Mouse (Mus musculus) layer of hippocampus, adult 2 months (tissue): ENCODE measurements around the gene Ccdc141. TPM values are rescaled to one million over a fixed set of nuclear protein-coding genes. Genes with fewer than 3 reads are reported as not detected.
A peak's percentile ranks its signal among the peaks of the same experiment; 100 is the strongest.

Source experiments
- DNase-seq, 2 experiments: peaks; one replicate each; pipeline ENCODE4 v3.0.0; 2022; ENCODE audit warnings: low spot score in 2 of 2
- H3K27ac ChIP-seq: fragments of 200-600 bp; 2 replicates; pipeline ENCODE4 v1.8.1; 2022
- H3K4me3 ChIP-seq: fragments of 200-600 bp; 2 replicates; pipeline ENCODE4 v1.8.1; 2022; ENCODE audit warnings: mild to moderate bottlenecking
- CTCF ChIP-seq: fragments of 200-600 bp; conservative IDR thresholded peaks from 2 replicates; pipeline ENCODE4 v1.8.1; 2022; ENCODE audit warnings: antibody characterized with exemption, mild to moderate bottlenecking, moderate library complexity
- long read RNA-seq, 2 experiments: library from polyadenylated mRNA; stranded (forward); transcript quantifications; one replicate each; pipeline ENCODE4 v2.0.0; 2021; ENCODE audit warnings: borderline mapping rate in 2 of 2
- total RNA-seq, 2 experiments: library from RNA; stranded (reverse); gene quantifications; 2 replicates each; pipeline ENCODE4 v1.2.3; 2021

The Ccdc141 gene
- total RNA-seq, result 10 to 100 TPM; 17.1 to 27.7 TPM
- long read RNA-seq, experiment 1, full-length matches to known transcripts, result 1 of 4 reads
- long read RNA-seq, experiment 1, partial matches to known transcripts, result 2 of 4 reads
- long read RNA-seq, experiment 1, other reads (novel, unspliced or antisense), result 1 of 4 reads
- long read RNA-seq, experiment 2, full-length matches to known transcripts, result 2 of 6 reads
- long read RNA-seq, experiment 2, partial matches to known transcripts, result 1 of 6 reads
- long read RNA-seq, experiment 2, other reads (novel, unspliced or antisense), result 3 of 6 reads

- H3K27ac ChIP-seq, result peak within 1 kb of the TSS; percentile 90
- no peak for DNase-seq
- TF ChIP-seq CTCF, result no peak
- peak within 1 kb of the TSS; percentile 51 for H3K4me3 ChIP-seq
Observed at GRCm38 (mm10) chr2:77170633-77171105, at the start of gene Ccdc141. Gene Ccdc141, minus strand, starts transcription at chr2:77170636.

GRCm38 (mm10) chr2:77212885-77213284, 42.4 kb upstream of the Ccdc141 start:
- DNase-seq, result no peak

GRCm38 (mm10) chr2:77206951-77207350, 36.5 kb upstream of the Ccdc141 start:
- no peak for TF ChIP-seq CTCF

More at GRCm38 (mm10) chr2:77212885-77213284, 42.4 kb upstream of the Ccdc141 start:
- H3K27ac ChIP-seq, result no peak overlapping the region
- TF ChIP-seq CTCF, result no peak
- H3K4me3 ChIP-seq, result no peak overlapping the region

DNA sequence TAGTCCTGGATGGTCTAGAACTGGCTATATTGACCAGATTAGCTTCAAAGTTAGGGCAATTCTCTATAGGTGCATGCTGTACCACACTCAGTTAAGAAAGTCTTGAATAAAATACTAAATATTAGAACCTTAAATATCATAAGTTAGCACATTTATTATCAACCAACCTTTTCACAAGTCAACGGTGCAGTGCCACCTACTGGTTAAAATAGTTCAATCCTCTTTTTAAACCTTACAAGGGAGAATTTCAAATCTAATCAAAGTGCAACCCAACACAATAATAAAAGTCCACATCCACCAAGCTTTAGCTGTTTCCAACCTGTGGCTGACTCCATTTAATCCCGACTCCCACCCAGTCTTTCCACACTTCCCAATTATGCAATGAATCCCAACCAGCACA, 33.5 kb upstream of the Ccdc141 start:
- H3K4me3 ChIP-seq, result no peak overlapping the region
- no peak overlapping the region for H3K27ac ChIP-seq
- no peak for DNase-seq
- TF ChIP-seq CTCF, result peak; percentile 82

More at GRCm38 (mm10) chr2:77206951-77207350, 36.5 kb upstream of the Ccdc141 start:
- Histone ChIP-seq H3K27ac (no peak overlapping the region), H3K4me3 (no peak overlapping the region)
- no peak for DNase-seq

GRCm38 (mm10) chr2:77201900-77202299, 31.5 kb upstream of the Ccdc141 start:
- Histone ChIP-seq H3K4me3 (no peak overlapping the region), H3K27ac (no peak overlapping the region)
- TF ChIP-seq CTCF, result no peak
- DNase-seq, result no peak

GRCm38 (mm10) chr2:77200958-77201614, 30.6 kb upstream of the Ccdc141 start:
- Histone ChIP-seq H3K27ac (no peak overlapping the region), H3K4me3 (no peak overlapping the region)
- TF ChIP-seq CTCF, result no peak
- DNase-seq, result no peak

DNA sequence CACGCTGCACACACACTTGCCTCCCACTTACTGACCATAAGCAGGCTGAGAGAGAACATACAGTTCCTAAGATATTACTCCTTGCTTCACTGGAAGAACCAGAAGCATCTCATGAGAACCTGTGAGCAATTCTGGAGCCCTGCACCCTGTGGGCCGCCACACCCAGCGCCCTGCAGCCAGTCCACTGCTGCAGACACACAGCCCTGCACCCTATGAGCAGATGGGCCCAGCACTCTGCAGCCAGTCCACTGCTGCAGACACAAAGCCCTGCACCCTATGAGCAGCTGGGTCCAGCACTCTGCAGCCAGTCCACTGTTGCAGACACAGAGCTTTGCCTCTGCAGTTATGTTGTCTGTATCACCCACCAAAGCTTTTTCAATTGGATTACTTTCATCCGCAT, 29.9 kb upstream of the Ccdc141 start:
- no peak for TF ChIP-seq CTCF
- Histone ChIP-seq H3K4me3 (no peak overlapping the region), H3K27ac (no peak overlapping the region)
- no peak for DNase-seq

GRCm38 (mm10) chr2:77198246-77198645, 27.8 kb upstream of the Ccdc141 start:
- Histone ChIP-seq H3K4me3 (no peak overlapping the region), H3K27ac (no peak overlapping the region)
- no peak for TF ChIP-seq CTCF
- DNase-seq, result no peak

GRCm38 (mm10) chr2:77196819-77197218, 26.4 kb upstream of the Ccdc141 start:
- Histone ChIP-seq H3K27ac (no peak overlapping the region), H3K4me3 (no peak overlapping the region)
- DNase-seq, result no peak
- TF ChIP-seq CTCF, result no peak

GRCm38 (mm10) chr2:77195056-77195455, 24.6 kb upstream of the Ccdc141 start:
- TF ChIP-seq CTCF, result no peak
- no peak for DNase-seq
- H3K27ac ChIP-seq, result no peak overlapping the region
- H3K4me3 ChIP-seq, result no peak overlapping the region

DNA sequence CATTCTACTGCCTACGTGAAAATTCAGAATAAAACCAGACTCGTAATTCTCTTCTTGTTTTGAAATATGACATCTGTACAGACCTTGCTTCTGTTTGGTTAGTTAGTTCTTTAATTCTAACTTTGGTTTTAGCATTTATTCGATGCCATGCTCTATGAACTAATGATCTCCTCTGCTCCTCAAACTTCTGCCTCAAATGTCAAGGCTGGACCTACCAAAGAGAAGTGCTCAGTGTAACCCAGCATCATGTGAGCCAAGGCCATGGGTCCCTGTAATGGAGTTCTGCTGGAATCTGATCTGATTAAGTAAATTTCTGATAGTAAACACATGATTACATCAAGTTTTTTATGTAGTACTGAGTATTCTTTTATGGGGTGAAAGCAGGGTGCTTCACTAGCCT, 21.4 kb upstream of the Ccdc141 start:
- DNase-seq, result no peak
- H3K4me3 ChIP-seq, result no peak overlapping the region
- TF ChIP-seq CTCF, result no peak
- no peak overlapping the region for H3K27ac ChIP-seq

DNA sequence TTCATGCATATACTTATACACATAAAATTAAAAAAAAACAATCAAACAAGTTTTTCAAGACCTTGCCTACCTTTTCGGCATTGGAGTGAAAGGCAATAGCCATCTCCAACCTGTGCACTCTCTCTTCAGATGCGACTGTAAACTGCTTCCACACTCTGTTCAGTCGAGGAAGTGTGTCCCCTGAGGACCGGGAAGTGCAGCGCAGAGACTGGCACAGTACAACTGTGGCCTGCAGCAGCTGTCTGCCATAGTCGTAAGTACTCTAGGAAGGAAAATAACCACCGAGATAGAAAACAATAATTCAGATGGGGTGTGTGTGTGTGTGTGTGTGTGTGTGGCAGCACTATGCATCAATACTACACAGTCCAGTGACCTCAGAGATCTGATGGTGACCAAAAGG, 20.5 kb upstream of the Ccdc141 start:
- Histone ChIP-seq H3K27ac (no peak overlapping the region), H3K4me3 (no peak overlapping the region)
- no peak for DNase-seq
- TF ChIP-seq CTCF, result no peak

GRCm38 (mm10) chr2:77190301-77190700, 19.9 kb upstream of the Ccdc141 start:
- no peak overlapping the region for H3K27ac ChIP-seq
- H3K4me3 ChIP-seq, result no peak overlapping the region
- DNase-seq, result no peak
- no peak for TF ChIP-seq CTCF

GRCm38 (mm10) chr2:77189671-77190070, 19.2 kb upstream of the Ccdc141 start:
- TF ChIP-seq CTCF, result no peak
- no peak overlapping the region for H3K27ac ChIP-seq

More at GRCm38 (mm10) chr2:77189671-77190070, 19.2 kb upstream of the Ccdc141 start:
- DNase-seq, result no peak
- H3K4me3 ChIP-seq, result no peak overlapping the region
